Mouse (Mus musculus): ENCODE results near the gene Gamt.

Gene Gamt

GRCm38 (mm10) chr10:80257936-80258335 is 2.9 kb downstream of the Gamt start:
- Histone ChIP-seq H3K4me3 (replicated peaks; ENCODE audit: low read length) (no peak overlapping the region), H3K4me1 (replicated peaks; ENCODE audit: low read depth, low read length) (peaks cover 80% of the 10 kb centered on the region), H3K27me3 (ENCODE audit: insufficient read depth, low read length) (peaks cover 17% of the 10 kb centered on the region), H3K9me3 (ENCODE audit: low read length) (no peaks in the 10 kb centered on the region), H3K36me3 (ENCODE audit: insufficient read depth, low read length) (peaks cover 66% of the 10 kb centered on the region)
- TF ChIP-seq NANOG (IDR thresholded peaks at IDR 0.05; ENCODE audit: borderline replicate concordance, low read length) (no peak), POU5F1 (IDR thresholded peaks at IDR 0.05; ENCODE audit: borderline replicate concordance, low read length) (no peak), CTCF (conservative IDR thresholded peaks at IDR 0.05; ENCODE audit: low read length) (no peak)

GRCm38 (mm10) chr10:80255881-80256535 is 4.8 kb downstream of the Gamt start:
- Histone ChIP-seq H3K36me3 (ENCODE audit: insufficient read depth, low read length) (peaks cover 85% of the 10 kb centered on the region), H3K4me1 (replicated peaks; ENCODE audit: low read depth, low read length) (peaks cover 87% of the 10 kb centered on the region), H3K27me3 (ENCODE audit: insufficient read depth, low read length) (peaks cover 17% of the 10 kb centered on the region), H3K9me3 (ENCODE audit: low read length) (no peaks in the 10 kb centered on the region), H3K4me3 (replicated peaks; ENCODE audit: low read length) (no peak overlapping the region)
- TF ChIP-seq POU5F1 (IDR thresholded peaks at IDR 0.05; ENCODE audit: borderline replicate concordance, low read length) (no peak), CTCF (conservative IDR thresholded peaks at IDR 0.05; ENCODE audit: low read length) (no peak), NANOG (IDR thresholded peaks at IDR 0.05; ENCODE audit: borderline replicate concordance, low read length) (no peak)

- no peak for TF ChIP-seq CTCF (conservative IDR thresholded peaks at IDR 0.05; ENCODE audit: low read length)
- TF ChIP-seq POU5F1 (IDR thresholded peaks at IDR 0.05; ENCODE audit: borderline replicate concordance, low read length), result no peak
- TF ChIP-seq NANOG (IDR thresholded peaks at IDR 0.05; ENCODE audit: borderline replicate concordance, low read length), result no peak
- H3K27me3 ChIP-seq (ENCODE audit: insufficient read depth, low read length), result peaks cover 6% of the 10 kb centered on the region
- H3K36me3 ChIP-seq (ENCODE audit: insufficient read depth, low read length), result peaks cover 87% of the 10 kb centered on the region
Measured at GRCm38 (mm10) chr10:80254331-80255297, 6.2 kb downstream of the Gamt start.

GRCm38 (mm10) chr10:80253551-80253950 is 7.3 kb downstream of the Gamt start:
- H3K27me3 ChIP-seq (ENCODE audit: insufficient read depth, low read length), result no peaks in the 10 kb centered on the region
- no peak for TF ChIP-seq POU5F1 (IDR thresholded peaks at IDR 0.05; ENCODE audit: borderline replicate concordance, low read length)
- no peak for TF ChIP-seq NANOG (IDR thresholded peaks at IDR 0.05; ENCODE audit: borderline replicate concordance, low read length)
- TF ChIP-seq CTCF (conservative IDR thresholded peaks at IDR 0.05; ENCODE audit: low read length), result no peak
- H3K36me3 ChIP-seq (ENCODE audit: insufficient read depth, low read length), result peaks cover 76% of the 10 kb centered on the region
- peaks cover 80% of the 10 kb centered on the region for H3K4me1 ChIP-seq (replicated peaks; ENCODE audit: low read depth, low read length)
- H3K9me3 ChIP-seq (ENCODE audit: low read length), result no peaks in the 10 kb centered on the region
- H3K4me3 ChIP-seq (replicated peaks; ENCODE audit: low read length), result no peak overlapping the region

More at GRCm38 (mm10) chr10:80254331-80255297, 6.2 kb downstream of the Gamt start:
- H3K9me3 ChIP-seq (ENCODE audit: low read length), result no peaks in the 10 kb centered on the region
- peaks cover 89% of the 10 kb centered on the region for H3K4me1 ChIP-seq (replicated peaks; ENCODE audit: low read depth, low read length)
- H3K4me3 ChIP-seq (replicated peaks; ENCODE audit: low read length), result 0 out of 2 replicates have a peak overlapping the region, but pooled peaks have one; percentile 4

- Histone ChIP-seq H3K9me3 (ENCODE audit: low read length) (no peaks in the 10 kb centered on the region), H3K4me3 (replicated peaks; ENCODE audit: low read length) (no peak overlapping the region), H3K27me3 (ENCODE audit: insufficient read depth, low read length) (no peaks in the 10 kb centered on the region), H3K36me3 (ENCODE audit: insufficient read depth, low read length) (peaks cover 68% of the 10 kb centered on the region), H3K4me1 (replicated peaks; ENCODE audit: low read depth, low read length) (peaks cover 78% of the 10 kb centered on the region)
- TF ChIP-seq NANOG (IDR thresholded peaks at IDR 0.05; ENCODE audit: borderline replicate concordance, low read length) (no peak), CTCF (conservative IDR thresholded peaks at IDR 0.05; ENCODE audit: low read length) (no peak; the same call in 1 of the 2 replicates), POU5F1 (IDR thresholded peaks at IDR 0.05; ENCODE audit: borderline replicate concordance, low read length) (no peak)
Measured at GRCm38 (mm10) chr10:80252493-80253274, 8.1 kb downstream of the Gamt start.

GRCm38 (mm10) chr10:80252011-80252410 is 8.8 kb downstream of the Gamt start:
- no peak for TF ChIP-seq POU5F1 (IDR thresholded peaks at IDR 0.05; ENCODE audit: borderline replicate concordance, low read length)
- Histone ChIP-seq H3K4me3 (replicated peaks; ENCODE audit: low read length) (no peak overlapping the region), H3K36me3 (ENCODE audit: insufficient read depth, low read length) (peaks cover 62% of the 10 kb centered on the region)

GRCm38 (mm10) chr10:80250573-80250972 is 10.2 kb downstream of the Gamt start:
- Histone ChIP-seq H3K27me3 (ENCODE audit: insufficient read depth, low read length) (no peaks in the 10 kb centered on the region), H3K9me3 (ENCODE audit: low read length) (no peaks in the 10 kb centered on the region), H3K4me3 (replicated peaks; ENCODE audit: low read length) (peak overlapping the region; percentile 99), H3K4me1 (replicated peaks; ENCODE audit: low read depth, low read length) (peaks cover 66% of the 10 kb centered on the region), H3K36me3 (ENCODE audit: insufficient read depth, low read length) (peaks cover 47% of the 10 kb centered on the region)
- TF ChIP-seq NANOG (IDR thresholded peaks at IDR 0.05; ENCODE audit: borderline replicate concordance, low read length), result no peak
- no peak for TF ChIP-seq CTCF (conservative IDR thresholded peaks at IDR 0.05; ENCODE audit: low read length)
- no peak for TF ChIP-seq POU5F1 (IDR thresholded peaks at IDR 0.05; ENCODE audit: borderline replicate concordance, low read length)

More at GRCm38 (mm10) chr10:80252011-80252410, 8.8 kb downstream of the Gamt start:
- H3K27me3 ChIP-seq (ENCODE audit: insufficient read depth, low read length), result no peaks in the 10 kb centered on the region
- peaks cover 74% of the 10 kb centered on the region for H3K4me1 ChIP-seq (replicated peaks; ENCODE audit: low read depth, low read length)
- H3K9me3 ChIP-seq (ENCODE audit: low read length), result no peaks in the 10 kb centered on the region

- TF ChIP-seq CTCF (conservative IDR thresholded peaks at IDR 0.05; ENCODE audit: low read length), result no peak
- TF ChIP-seq NANOG (IDR thresholded peaks at IDR 0.05; ENCODE audit: borderline replicate concordance, low read length), result no peak
- Histone ChIP-seq H3K9me3 (ENCODE audit: low read length) (no peaks in the 10 kb centered on the region), H3K27me3 (ENCODE audit: insufficient read depth, low read length) (no peaks in the 10 kb centered on the region), H3K36me3 (ENCODE audit: insufficient read depth, low read length) (peaks cover 46% of the 10 kb centered on the region), H3K4me1 (replicated peaks; ENCODE audit: low read depth, low read length) (peaks cover 66% of the 10 kb centered on the region), H3K4me3 (replicated peaks; ENCODE audit: low read length) (peak overlapping the region; percentile 99)
Measured at GRCm38 (mm10) chr10:80250059-80250458, 10.8 kb downstream of the Gamt start.

All from E14TG2a.4 (cell line).